Mouse (Mus musculus) thymus, adult 2 months (tissue): ENCODE measurements around the gene Slc9a9.

Experiments used
- CTCF ChIP-seq: fragments of 200-500 bp; IDR thresholded peaks from 2 replicates; pipeline ENCODE4 v1.5.1; 2012; ENCODE audit warnings: mild to moderate bottlenecking, control low read depth, low read length, moderate library complexity, borderline replicate concordance; ENCODE audit not compliant: control insufficient read depth, poor library complexity, insufficient read depth; ENCODE audit errors: extremely low read depth
- POLR2A ChIP-seq: fragments of 200-500 bp; IDR thresholded peaks from 2 replicates; pipeline ENCODE4 v1.6.1; 2012; ENCODE audit warnings: mild to moderate bottlenecking, low read length, control low read depth, moderate library complexity; ENCODE audit not compliant: control insufficient read depth, poor library complexity, insufficient read depth; ENCODE audit errors: extremely low read depth

DNA sequence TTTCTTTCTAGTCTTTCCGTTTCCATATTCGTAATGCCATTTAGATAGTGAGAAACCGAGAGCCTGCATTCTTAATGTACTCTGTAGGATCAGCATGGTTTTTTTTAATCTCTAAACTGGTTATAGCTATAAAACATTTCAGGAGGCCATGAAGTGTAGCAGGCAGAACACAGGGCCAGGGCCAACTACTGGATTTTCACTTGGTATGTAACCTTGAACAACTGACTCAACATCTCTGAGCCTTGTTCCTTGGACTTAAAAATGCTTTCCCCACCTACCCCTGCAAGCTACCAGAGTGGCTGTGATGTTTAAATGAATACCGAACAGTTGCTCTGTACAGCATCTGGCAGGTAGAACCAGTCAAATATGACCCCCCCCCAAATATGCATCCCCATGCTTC is 418.5 kb downstream of the Slc9a9 start:
- TF ChIP-seq CTCF, result no peak
- TF ChIP-seq POLR2A, result no peak
